Mouse (Mus musculus): ENCODE results near the gene Shprh.

GRCm38 (mm10) chr10:11151644-11152043 is 2.4 kb downstream of the Shprh start:
- TF ChIP-seq CTCF (IDR thresholded peaks at IDR 0.05; ENCODE audit: low read depth, low read length): no peak
- no peak for TF ChIP-seq GATA1 (IDR thresholded peaks at IDR 0.05; ENCODE audit: borderline replicate concordance, low read length)
- no peak for TF ChIP-seq TAL1 (conservative IDR thresholded peaks at IDR 0.05; ENCODE audit: low read depth, low read length)
